Mouse (Mus musculus) megakaryocyte, embryonic 14.5 days (primary cell): ENCODE results near the gene Slc22a23. TPM values are rescaled to one million over a fixed set of nuclear protein-coding genes. Genes with fewer than 3 reads are reported as not detected.

ENCODE experiments used
- H3K27me3 ChIP-seq: replicated peaks from 2 replicates; pipeline ENCODE3; 2012; ENCODE audit warnings: inconsistent platforms
- H3K36me3 ChIP-seq: replicated peaks from 2 replicates; pipeline ENCODE3; 2012; ENCODE audit warnings: low read length, inconsistent platforms, mixed read lengths
- H3K4me1 ChIP-seq: 2 replicates; pipeline ENCODE4 v1.6.1; 2012; ENCODE audit warnings: inconsistent platforms
- H3K4me3 ChIP-seq: replicated peaks from 2 replicates; pipeline ENCODE3; 2012; ENCODE audit warnings: moderate library complexity, mild to moderate bottlenecking, inconsistent platforms
- H3K9me3 ChIP-seq: 2 replicates; pipeline ENCODE4 v1.6.1; 2012; ENCODE audit warnings: inconsistent platforms
- FLI1 ChIP-seq: IDR thresholded peaks from 2 replicates; pipeline ENCODE4 v1.6.1; 2012; ENCODE audit warnings: low read length, inconsistent platforms, mixed read lengths
- GATA1 ChIP-seq: IDR thresholded peaks from 3 replicates; pipeline ENCODE4 v1.6.1; 2012; ENCODE audit warnings: mixed read lengths, low read length, inconsistent platforms, borderline replicate concordance
- polyA plus RNA-seq: library from polyadenylated mRNA; stranded (reverse); fragments of >175 nt; gene quantifications from 2 replicates; pipeline ENCODE4 v1.2.3, GENCODE M21; 2012; ENCODE audit warnings: low replicate concordance; ENCODE audit not compliant: insufficient read depth

The Slc22a23 gene
- polyA plus RNA-seq, 1 experiment: 33.9 TPM

GRCm38 (mm10) chr13:34222985-34223384, 122.0 kb downstream of the Slc22a23 start:
- Histone ChIP-seq H3K36me3 (peaks cover 86% of the 10 kb centered on the region), H3K4me1 (peaks cover 35% of the 10 kb centered on the region), H3K9me3 (no peaks in the 10 kb centered on the region; the same call in 1 of the 2 replicates), H3K27me3 (no peaks in the 10 kb centered on the region), H3K4me3 (no peak overlapping the region)
- TF ChIP-seq FLI1 (no peak), GATA1 (no peak)

GRCm38 (mm10) chr13:34219728-34220127, 125.3 kb downstream of the Slc22a23 start:
- H3K4me1 ChIP-seq: peaks cover 37% of the 10 kb centered on the region
- peaks cover 88% of the 10 kb centered on the region for H3K36me3 ChIP-seq
- no peaks in the 10 kb centered on the region for H3K27me3 ChIP-seq
- H3K4me3 ChIP-seq: no peak overlapping the region
- TF ChIP-seq GATA1 (no peak), FLI1 (no peak)
- no peaks in the 10 kb centered on the region; the same call in 1 of the 2 replicates for H3K9me3 ChIP-seq

- H3K27me3 ChIP-seq: no peaks in the 10 kb centered on the region
- no peaks in the 10 kb centered on the region; the same call in 1 of the 2 replicates for H3K9me3 ChIP-seq
- TF ChIP-seq FLI1: no peak
- TF ChIP-seq GATA1: no peak
- H3K4me3 ChIP-seq: no peak overlapping the region
- peaks cover 89% of the 10 kb centered on the region for H3K36me3 ChIP-seq
- peaks cover 37% of the 10 kb centered on the region for H3K4me1 ChIP-seq
Measured at GRCm38 (mm10) chr13:34218776-34219175, 126.2 kb downstream of the Slc22a23 start.

- Histone ChIP-seq H3K4me1 (peaks cover 28% of the 10 kb centered on the region), H3K27me3 (no peaks in the 10 kb centered on the region), H3K9me3 (no peaks in the 10 kb centered on the region; the same call in 1 of the 2 replicates), H3K4me3 (no peak overlapping the region), H3K36me3 (peaks cover 90% of the 10 kb centered on the region)
- TF ChIP-seq GATA1 (no peak), FLI1 (no peak)
Measured at GRCm38 (mm10) chr13:34214855-34215254, 130.1 kb downstream of the Slc22a23 start.

GRCm38 (mm10) chr13:34212735-34213212, 132.2 kb downstream of the Slc22a23 start:
- Histone ChIP-seq H3K27me3 (no peaks in the 10 kb centered on the region), H3K9me3 (no peaks in the 10 kb centered on the region), H3K4me3 (no peak overlapping the region), H3K36me3 (peaks cover 90% of the 10 kb centered on the region), H3K4me1 (peaks cover 27% of the 10 kb centered on the region)
- TF ChIP-seq GATA1 (no peak), FLI1 (no peak)

GRCm38 (mm10) chr13:34211261-34211775, 133.7 kb downstream of the Slc22a23 start:
- peaks cover 94% of the 10 kb centered on the region for H3K36me3 ChIP-seq
- no peaks in the 10 kb centered on the region for H3K27me3 ChIP-seq

GRCm38 (mm10) chr13:34207714-34208470, 137.1 kb downstream of the Slc22a23 start:
- Histone ChIP-seq H3K4me1 (peaks cover 32% of the 10 kb centered on the region), H3K27me3 (no peaks in the 10 kb centered on the region), H3K9me3 (no peaks in the 10 kb centered on the region), H3K4me3 (no peak overlapping the region), H3K36me3 (peaks cover 94% of the 10 kb centered on the region)
- no peak for TF ChIP-seq GATA1
- no peak for TF ChIP-seq FLI1

More at GRCm38 (mm10) chr13:34211261-34211775, 133.7 kb downstream of the Slc22a23 start:
- Histone ChIP-seq H3K4me1 (peaks cover 28% of the 10 kb centered on the region), H3K9me3 (no peaks in the 10 kb centered on the region), H3K4me3 (no peak overlapping the region)
- no peak for TF ChIP-seq GATA1
- TF ChIP-seq FLI1: no peak

GRCm38 (mm10) chr13:34205216-34205615, 139.8 kb downstream of the Slc22a23 start:
- no peaks in the 10 kb centered on the region for H3K9me3 ChIP-seq
- H3K4me1 ChIP-seq: peaks cover 40% of the 10 kb centered on the region
- no peak overlapping the region for H3K4me3 ChIP-seq
- peaks cover 97% of the 10 kb centered on the region for H3K36me3 ChIP-seq
- H3K27me3 ChIP-seq: no peaks in the 10 kb centered on the region
- TF ChIP-seq GATA1: no peak
- TF ChIP-seq FLI1: no peak

GRCm38 (mm10) chr13:34195676-34196075, 149.3 kb downstream of the Slc22a23 start:
- Histone ChIP-seq H3K9me3 (no peaks in the 10 kb centered on the region), H3K36me3 (peaks cover 100% of the 10 kb centered on the region), H3K27me3 (no peaks in the 10 kb centered on the region), H3K4me1 (peaks cover 53% of the 10 kb centered on the region), H3K4me3 (no peak overlapping the region)
- TF ChIP-seq GATA1 (no peak), FLI1 (no peak)

- peaks cover 63% of the 10 kb centered on the region for H3K4me1 ChIP-seq
- no peak overlapping the region for H3K4me3 ChIP-seq
- peaks cover 100% of the 10 kb centered on the region for H3K36me3 ChIP-seq
- H3K9me3 ChIP-seq: no peaks in the 10 kb centered on the region
- H3K27me3 ChIP-seq: no peaks in the 10 kb centered on the region
- no peak for TF ChIP-seq GATA1
- no peak for TF ChIP-seq FLI1
Measured at GRCm38 (mm10) chr13:34193384-34193783, 151.6 kb downstream of the Slc22a23 start.
